Mouse (Mus musculus): Measurements from ENCODE around the gene Sos1.

DNA sequence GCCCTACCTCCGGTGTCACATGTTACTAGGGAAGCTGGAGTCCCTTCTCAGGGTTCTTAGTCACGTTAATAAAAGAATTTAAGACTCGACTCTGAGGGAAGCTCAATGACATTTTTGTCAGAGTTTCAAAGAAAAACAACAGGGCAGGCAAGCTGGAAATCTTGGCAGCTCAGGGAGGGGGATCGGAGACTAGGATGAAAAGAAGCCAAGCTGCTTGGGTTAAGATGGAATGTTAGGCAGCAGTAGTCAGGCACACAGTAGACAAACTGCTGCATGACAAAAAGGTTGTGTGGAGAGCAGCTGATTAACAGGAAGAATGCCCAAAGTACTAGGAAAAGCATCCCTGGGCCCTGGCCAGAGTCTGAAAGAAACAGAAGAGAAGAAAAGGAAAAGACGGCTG lies 9.9 kb upstream of the Sos1 start:
- TF ChIP-seq POLR2A (IDR thresholded peaks at IDR 0.05; ENCODE audit: borderline replicate concordance, extremely low read depth, insufficient read depth, insufficient read length, poor library complexity, severe bottlenecking) (no peak), CTCF (IDR thresholded peaks at IDR 0.05; ENCODE audit: borderline replicate concordance, extremely low read depth, insufficient read depth, insufficient read length) (no peak)
